Mouse (Mus musculus) spleen, adult 2 months (tissue): ENCODE data around the gene Agxt. TPM values are rescaled to one million over a fixed set of nuclear protein-coding genes. Genes with fewer than 3 reads are reported as not detected.

Experiments used
- DNase-seq, 2 experiments: peaks; one replicate each; pipeline versions ENCODE4 v3.0.0 to v3.0.0-alpha.2; 2012 to 2021; ENCODE audit warnings: low spot score in 2 of 2, low read depth in 1 of 2
- H3K27ac ChIP-seq: fragments of 200-500 bp; 2 replicates; pipeline ENCODE4 v1.5.1; 2012; ENCODE audit warnings: low read length, inconsistent platforms; ENCODE audit not compliant: insufficient read depth
- H3K27me3 ChIP-seq: fragments of 200-500 bp; 2 replicates; pipeline ENCODE4 v1.6.1; 2012; ENCODE audit warnings: mild to moderate bottlenecking, moderate library complexity, low read length, inconsistent platforms; ENCODE audit not compliant: control insufficient read depth, insufficient read depth
- H3K36me3 ChIP-seq: fragments of 200-500 bp; 2 replicates; pipeline ENCODE4 v1.6.1; 2012; ENCODE audit warnings: mild to moderate bottlenecking, low read length, inconsistent platforms; ENCODE audit not compliant: control insufficient read depth, insufficient read depth
- H3K4me1 ChIP-seq: fragments of 200-500 bp; 2 replicates; pipeline ENCODE4 v1.6.1; 2011; ENCODE audit warnings: inconsistent platforms; ENCODE audit not compliant: control insufficient read depth, insufficient read depth, insufficient read length
- H3K4me3 ChIP-seq: fragments of 200-500 bp; 2 replicates; pipeline ENCODE4 v1.5.1; 2011; ENCODE audit warnings: mild to moderate bottlenecking, inconsistent platforms; ENCODE audit not compliant: insufficient read depth, insufficient read length; ENCODE audit errors: extremely low read depth
- CTCF ChIP-seq: fragments of 200-500 bp; IDR thresholded peaks from 2 replicates; pipeline ENCODE4 v1.5.1; 2011; ENCODE audit warnings: mild to moderate bottlenecking, inconsistent platforms; ENCODE audit not compliant: insufficient read depth, insufficient read length, insufficient replicate concordance; ENCODE audit errors: extremely low read depth
- POLR2A ChIP-seq: fragments of 200-500 bp; IDR thresholded peaks from 2 replicates; pipeline ENCODE4 v1.6.1; 2011; ENCODE audit warnings: low read depth, low read length, inconsistent platforms
- whole genome bisulfite sequencing: fragments of 180-500 bp; shearing (Covaris S2); methylation state at CpG from one replicate; pipeline ENCODE4 v1.1.7; 2018; 5-methylcytosine and 5-hydroxymethylcytosine counted together
- polyA plus RNA-seq: library from polyadenylated mRNA; depleted of rRNA; stranded (reverse); fragments of >200 nt; gene quantifications from 2 replicates; pipeline ENCODE4 v1.2.3, GENCODE M21; 2012

The Agxt gene
- polyA plus RNA-seq, 1 experiment: not detected

GRCm38 (mm10) chr1:93128710-93129349 is 6.2 kb upstream of the Agxt start:
- DNase-seq: no peak
- Histone ChIP-seq H3K36me3 (no peaks in the 10 kb centered on the region), H3K4me3 (no peak overlapping the region), H3K27me3 (no peaks in the 10 kb centered on the region), H3K4me1 (no peaks in the 10 kb centered on the region), H3K27ac (no peak overlapping the region)
- TF ChIP-seq POLR2A: no peak
- no peak for TF ChIP-seq CTCF
- WGBS: 45% methylated on average over 6 of the region's 6 CpGs

- Histone ChIP-seq H3K27ac (no peak overlapping the region), H3K4me1 (no peaks in the 10 kb centered on the region), H3K27me3 (no peaks in the 10 kb centered on the region), H3K4me3 (no peak overlapping the region), H3K36me3 (no peaks in the 10 kb centered on the region)
- WGBS: 75% methylated on average over 10 of the region's 10 CpGs
- DNase-seq: no peak
- TF ChIP-seq POLR2A: no peak
- no peak for TF ChIP-seq CTCF
These were observed 4.6 kb upstream of the Agxt start for GRCm38 (mm10) chr1:93130242-93130983.

GRCm38 (mm10) chr1:93132676-93133075 is 2.4 kb upstream of the Agxt start:
- no peak for DNase-seq
- no peak overlapping the region for H3K27ac ChIP-seq
- no peaks in the 10 kb centered on the region for H3K36me3 ChIP-seq
- WGBS: 62% methylated on average over 8 of the region's 8 CpGs
- no peaks in the 10 kb centered on the region for H3K27me3 ChIP-seq
- TF ChIP-seq POLR2A (no peak), CTCF (no peak)
- no peak overlapping the region for H3K4me3 ChIP-seq
- H3K4me1 ChIP-seq: no peaks in the 10 kb centered on the region

- no peak for TF ChIP-seq POLR2A
- no peak for TF ChIP-seq CTCF
- DNase-seq: no peak
- H3K27ac ChIP-seq: no peak overlapping the region
- no peaks in the 10 kb centered on the region for H3K4me1 ChIP-seq
- no peaks in the 10 kb centered on the region for H3K27me3 ChIP-seq
- no peaks in the 10 kb centered on the region for H3K36me3 ChIP-seq
- 83% methylated on average over 6 of the region's 6 CpGs for WGBS
- H3K4me3 ChIP-seq: no peak overlapping the region
These were observed 3.5 kb downstream of the Agxt start for GRCm38 (mm10) chr1:93138534-93138933.

GRCm38 (mm10) chr1:93139713-93140112 is 4.7 kb downstream of the Agxt start:
- WGBS: 75% methylated on average over 7 of the region's 7 CpGs
- no peak for DNase-seq
- Histone ChIP-seq H3K4me1 (no peaks in the 10 kb centered on the region), H3K27ac (no peak overlapping the region), H3K4me3 (no peak overlapping the region), H3K27me3 (no peaks in the 10 kb centered on the region), H3K36me3 (no peaks in the 10 kb centered on the region)
- TF ChIP-seq CTCF (no peak), POLR2A (no peak)

DNA sequence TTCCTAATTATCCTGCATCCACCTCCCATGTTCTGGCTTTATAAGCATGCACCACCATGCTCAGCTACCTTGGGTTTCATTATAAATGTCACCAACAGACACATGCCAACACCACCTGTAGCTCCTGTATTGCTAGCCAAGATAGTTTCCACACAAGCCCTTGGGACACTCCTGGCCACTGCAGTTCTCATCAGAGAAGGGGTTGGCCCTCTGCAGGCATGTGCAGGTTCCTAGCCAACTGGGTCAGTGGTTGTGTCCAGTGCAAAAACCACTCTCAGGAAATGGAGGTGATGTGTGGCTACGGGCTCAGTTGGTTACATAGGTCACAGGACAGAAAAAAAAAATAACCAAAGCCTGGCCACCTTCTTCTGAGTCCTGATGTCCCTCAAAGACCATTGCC is 7.8 kb downstream of the Agxt start:
- H3K36me3 ChIP-seq: no peaks in the 10 kb centered on the region
- H3K27me3 ChIP-seq: no peaks in the 10 kb centered on the region
- no peak overlapping the region for H3K27ac ChIP-seq

GRCm38 (mm10) chr1:93144176-93144575 is 9.1 kb downstream of the Agxt start:
- Histone ChIP-seq H3K27me3 (no peaks in the 10 kb centered on the region), H3K27ac (no peak overlapping the region), H3K4me3 (no peak overlapping the region), H3K36me3 (no peaks in the 10 kb centered on the region), H3K4me1 (no peaks in the 10 kb centered on the region)
- TF ChIP-seq POLR2A (no peak), CTCF (no peak)
- no peak for DNase-seq
- WGBS: 76% methylated on average over 9 of the region's 9 CpGs

More for the DNA sequence above, 7.8 kb downstream of the Agxt start:
- DNase-seq: no peak
- TF ChIP-seq POLR2A: no peak
- TF ChIP-seq CTCF: no peak
- Histone ChIP-seq H3K4me3 (no peak overlapping the region), H3K4me1 (no peaks in the 10 kb centered on the region)
- 61% methylated on average over 1 of the region's 1 CpGs for WGBS
